Mouse (Mus musculus): Measurements from ENCODE around the gene Cbl. TPM values are rescaled to one million over a fixed set of nuclear protein-coding genes. Genes with fewer than 3 reads are reported as not detected.

Cbl gene
- total RNA-seq, 2 experiments from 2014 or later = 45.2 to 65.1 TPM

Other genes starting within 250 kb of the Cbl start
- gene Thy1, start 190.7 kb downstream of the Cbl start, total RNA-seq (2021) = 100 to 1,000 TPM; 821 to 972 TPM
- 100 to 1,000 TPM; 110 to 113 TPM for gene Usp2, start 167.0 kb downstream of the Cbl start, total RNA-seq (2021)
- gene Mfrp, start 132.3 kb downstream of the Cbl start, total RNA-seq (2021) = under 1 TPM in 1 of 2 experiments, not detected in 1; 0.22 TPM
- gene C1qtnf5, start 126.8 kb downstream of the Cbl start, total RNA-seq (2021) = 10 to 100 TPM; 15.1 to 19.3 TPM
- 1 to 10 TPM in 1 of 2 experiments, not detected in 1; 1.0 TPM for gene Gm49380, start 120.5 kb downstream of the Cbl start, total RNA-seq (2021)
- 10 to 100 TPM; 29.2 to 35.7 TPM for gene Rnf26, start 120.5 kb downstream of the Cbl start, total RNA-seq (2021)
- 10 to 100 TPM; 14.9 to 18.4 TPM for gene Mcam, start 99.6 kb downstream of the Cbl start, total RNA-seq (2021)
- 1 to 10 TPM; 1.3 to 2.7 TPM for gene Ccdc153, start 6.6 kb upstream of the Cbl start, total RNA-seq (2021)
- under 1 TPM; 0.57 to 0.82 TPM for gene Pdzd3, start 17.4 kb upstream of the Cbl start, total RNA-seq (2021)
- 10 to 100 TPM; 12.1 to 14.1 TPM for gene Nlrx1, start 34.5 kb upstream of the Cbl start, total RNA-seq (2021)
- gene Abcg4, start 54.6 kb upstream of the Cbl start, total RNA-seq (2021) = 10 to 100 TPM; 56.6 to 65.0 TPM
- 10 to 100 TPM; 24.4 to 31.8 TPM for gene Hinfp, start 71.6 kb upstream of the Cbl start, total RNA-seq (2021)
- gene C2cd2l, start 86.2 kb upstream of the Cbl start, total RNA-seq (2021) = 100 to 1,000 TPM; 213 to 219 TPM
- gene Dpagt1, start 92.0 kb upstream of the Cbl start, total RNA-seq (2021) = 10 to 100 TPM; 12.3 to 15.8 TPM
- 10 to 100 TPM; 53.2 to 62.5 TPM for gene H2afx, start 100.6 kb upstream of the Cbl start, total RNA-seq (2021)
- 10 to 100 TPM; 17.9 to 18.0 TPM for gene Hmbs, start 110.2 kb upstream of the Cbl start, total RNA-seq (2021)
- 10 to 100 TPM; 52.5 to 55.5 TPM for gene Vps11, start 127.6 kb upstream of the Cbl start, total RNA-seq (2021)
- 100 to 1,000 TPM; 113 to 146 TPM for gene Hyou1, start 145.4 kb upstream of the Cbl start, total RNA-seq (2021)
- 10 to 100 TPM; 27.6 to 33.4 TPM for gene Slc37a4, start 162.8 kb upstream of the Cbl start, total RNA-seq (2021)
- gene Rps25, start 173.1 kb upstream of the Cbl start, total RNA-seq (2021) = 100 to 1,000 TPM; 631 to 695 TPM
- gene Trappc4, start 173.6 kb upstream of the Cbl start, total RNA-seq (2021) = 10 to 100 TPM; 67.0 to 69.5 TPM
- gene Ccdc84, start 184.5 kb upstream of the Cbl start, total RNA-seq (2021) = 10 to 100 TPM; 17.6 to 20.7 TPM
- not detected for gene Foxr1, start 207.1 kb upstream of the Cbl start, total RNA-seq (2021)
- not detected for gene Upk2, start 220.9 kb upstream of the Cbl start, total RNA-seq (2021)
- gene Bcl9l, start 248.8 kb upstream of the Cbl start, total RNA-seq (2021) = 10 to 100 TPM; 58.1 to 70.0 TPM

Measured in left cerebral cortex, postnatal 36 days (tissue).